Mouse (Mus musculus) effector memory CD4-positive, alpha-beta T cell, adult 5 months (primary cell): ENCODE results near the gene Ramac. TPM values are rescaled to one million over a fixed set of nuclear protein-coding genes. Genes with fewer than 3 reads are reported as not detected.

ENCODE experiments used
- polyA plus RNA-seq: library from polyadenylated mRNA; unstranded; fragments of 100-300 nt; shearing (Covaris generic); gene quantifications from one replicate; pipeline ENCODE4 v1.2.1, GENCODE M21; 2017

Ramac gene
- polyA plus RNA-seq: 144 TPM

GRCm38 (mm10) chr7:81762180-81763109 is at the start of gene Ramac:
Gene Ramac (plus strand): TSS chr7:81762925.

GRCm38 (mm10) chr7:81789095-81789757 is 26.5 kb downstream of the Ramac start, which contains the start of gene 3110040N11Rik:
Gene 3110040N11Rik (minus strand): TSS chr7:81789478.

Other genes starting within 250 kb of the Ramac start
- gene Fsd2, start 196.0 kb upstream of the Ramac start, polyA plus RNA-seq: 0.95 TPM
- gene Whamm, start 191.7 kb upstream of the Ramac start, polyA plus RNA-seq: 36.2 TPM
- gene Homer2, start 55.4 kb upstream of the Ramac start, polyA plus RNA-seq: not detected
- 30.6 TPM for gene 3110040N11Rik, start 26.6 kb downstream of the Ramac start, polyA plus RNA-seq
- 70.6 TPM for gene Btbd1, start 66.5 kb downstream of the Ramac start, polyA plus RNA-seq
- gene Gm10160, start 92.9 kb downstream of the Ramac start, polyA plus RNA-seq: not detected
- 8.2 TPM for gene Tm6sf1, start 96.1 kb downstream of the Ramac start, polyA plus RNA-seq
- gene Hdgfl3, start 171.5 kb downstream of the Ramac start, polyA plus RNA-seq: 10.7 TPM
- not detected for gene Bnc1, start 229.4 kb downstream of the Ramac start, polyA plus RNA-seq